Mouse (Mus musculus) kidney, adult 2 months (tissue): ENCODE data around the gene Atad5.

Source experiments
- CTCF ChIP-seq: fragments of 200-500 bp; conservative IDR thresholded peaks from 2 replicates; pipeline ENCODE4 v1.5.1; 2011; ENCODE audit warnings: low read depth, mild to moderate bottlenecking, control low read depth, low read length, moderate library complexity, mixed read lengths; ENCODE audit not compliant: insufficient read depth, insufficient read length
- POLR2A ChIP-seq: fragments of 200-500 bp; IDR thresholded peaks from one replicate; pipeline ENCODE4 v1.6.1; 2011; ENCODE audit warnings: low read depth, low read length, control low read depth

GRCm38 (mm10) chr11:80078831-80079230 lies 10.4 kb upstream of the Atad5 start:
- TF ChIP-seq CTCF (no peak), POLR2A (no peak)
